Mouse (Mus musculus) embryonic facial prominence, embryonic 13.5 days (tissue): ENCODE results near the gene Igsf10. TPM values are rescaled to one million over a fixed set of nuclear protein-coding genes. Genes with fewer than 3 reads are reported as not detected.

Experiments used
- ATAC-seq: fragments of 200-750 bp; cut with Nextera tagmentation; 2 replicates; pipeline ENCODE4 v1.8.0; 2017; ENCODE audit warnings: low read depth; ENCODE audit not compliant: insufficient number of reproducible peaks, insufficient read depth, low FRiP score, low TSS enrichment
- H3K27ac ChIP-seq: fragments of 300-500 bp; sonication (generic); 2 replicates; pipeline ENCODE4 v1.5.1; 2015; ENCODE audit warnings: moderate library complexity, mild to moderate bottlenecking, inconsistent platforms
- H3K27me3 ChIP-seq: fragments of 300-500 bp; sonication (generic); 2 replicates; pipeline ENCODE4 v1.6.1; 2015; ENCODE audit warnings: mild to moderate bottlenecking, inconsistent platforms
- H3K36me3 ChIP-seq: fragments of 300-500 bp; sonication (generic); 2 replicates; pipeline ENCODE4 v1.6.1; 2015; ENCODE audit warnings: mild to moderate bottlenecking, inconsistent platforms
- H3K4me1 ChIP-seq: fragments of 300-500 bp; sonication (generic); 2 replicates; pipeline ENCODE4 v1.6.1; 2015; ENCODE audit warnings: inconsistent platforms
- H3K4me2 ChIP-seq: fragments of 300-500 bp; sonication (generic); 2 replicates; pipeline ENCODE4 v1.6.1; 2015; ENCODE audit warnings: moderate library complexity, mild to moderate bottlenecking, inconsistent platforms
- H3K4me3 ChIP-seq: fragments of 300-500 bp; sonication (generic); 2 replicates; pipeline ENCODE4 v1.5.1; 2015; ENCODE audit warnings: mild to moderate bottlenecking, inconsistent platforms
- H3K9ac ChIP-seq: fragments of 300-500 bp; sonication (generic); 2 replicates; pipeline ENCODE4 v1.6.1; 2015; ENCODE audit warnings: mild to moderate bottlenecking, inconsistent platforms
- H3K9me3 ChIP-seq: fragments of 300-500 bp; sonication (generic); 2 replicates; pipeline ENCODE4 v1.6.1; 2016; ENCODE audit warnings: inconsistent platforms
- WGBS: fragments of 180-500 bp; shearing (Covaris S2); methylation state at CpG from one replicate; pipeline ENCODE4 v1.1.7; 2015; ENCODE audit warnings: mixed read lengths; 5-methylcytosine and 5-hydroxymethylcytosine counted together
- polyA plus RNA-seq: library from polyadenylated mRNA; unstranded; fragments of >200 nt; fragmentation: Nextera tagmentation; extraction: Ambion mirVana; gene quantifications from 2 replicates; pipeline ENCODE4 v1.2.1, GENCODE M21; 2015

Gene Igsf10
- polyA plus RNA-seq, 1 experiment from 2014 or later = 28.3 TPM

- no peaks in the 10 kb centered on the region for H3K27me3 ChIP-seq
- no peaks in the 10 kb centered on the region for H3K9me3 ChIP-seq
- H3K4me3 ChIP-seq = no peak overlapping the region
- H3K9ac ChIP-seq = no peak overlapping the region
- H3K36me3 ChIP-seq = no peaks in the 10 kb centered on the region
- no peak for ATAC-seq
- no peak overlapping the region for H3K27ac ChIP-seq
- no peak overlapping the region for H3K4me2 ChIP-seq
- peaks cover 7% of the 10 kb centered on the region; the same call in 1 of the 2 replicates for H3K4me1 ChIP-seq
These were observed 65.6 kb downstream of the Igsf10 start for GRCm38 (mm10) chr3:59278620-59279019.

- Histone ChIP-seq H3K9ac (no peak overlapping the region), H3K36me3 (no peaks in the 10 kb centered on the region), H3K4me3 (no peak overlapping the region), H3K9me3 (no peaks in the 10 kb centered on the region), H3K4me2 (no peak overlapping the region), H3K27me3 (no peaks in the 10 kb centered on the region), H3K4me1 (peaks cover 7% of the 10 kb centered on the region; the same call in 1 of the 2 replicates), H3K27ac (no peak overlapping the region)
- ATAC-seq = no peak
- WGBS = 87% methylated on average over 3 of the region's 3 CpGs
These were observed 66.0 kb downstream of the Igsf10 start for GRCm38 (mm10) chr3:59278254-59278533.

GRCm38 (mm10) chr3:59277502-59278253 lies 66.5 kb downstream of the Igsf10 start:
- ATAC-seq = no peak
- Histone ChIP-seq H3K9me3 (no peaks in the 10 kb centered on the region), H3K36me3 (no peaks in the 10 kb centered on the region), H3K27ac (no peak overlapping the region), H3K9ac (no peak overlapping the region), H3K4me1 (peaks cover 7% of the 10 kb centered on the region; the same call in 1 of the 2 replicates), H3K4me3 (no peak overlapping the region), H3K27me3 (no peaks in the 10 kb centered on the region), H3K4me2 (no peak overlapping the region)
- WGBS = 49% methylated on average over 3 of the region's 3 CpGs

- no peak overlapping the region for H3K4me2 ChIP-seq
These were observed 73.4 kb downstream of the Igsf10 start for GRCm38 (mm10) chr3:59270811-59271210.

More at GRCm38 (mm10) chr3:59270811-59271210, 73.4 kb downstream of the Igsf10 start:
- Histone ChIP-seq H3K4me1 (peaks cover 7% of the 10 kb centered on the region; the same call in 1 of the 2 replicates), H3K36me3 (peaks cover 7% of the 10 kb centered on the region), H3K27ac (no peak overlapping the region), H3K27me3 (no peaks in the 10 kb centered on the region), H3K9ac (no peak overlapping the region), H3K9me3 (no peaks in the 10 kb centered on the region), H3K4me3 (no peak overlapping the region)
- ATAC-seq = no peak
- WGBS = 86% methylated on average over 6 of the region's 6 CpGs

Other genes with a start within 250 kb of the Igsf10 start
- gene Gpr171, start 242.6 kb downstream of the Igsf10 start, polyA plus RNA-seq = 1.7 and 2.4 TPM in 2 replicates
- 2.1 and 2.4 TPM in 2 replicates for gene P2ry14, start 190.8 kb downstream of the Igsf10 start, polyA plus RNA-seq
- gene Gpr87, start 149.3 kb downstream of the Igsf10 start, polyA plus RNA-seq = 2.6 and 3.5 TPM in 2 replicates
- gene P2ry13, start 133.5 kb downstream of the Igsf10 start, polyA plus RNA-seq = 1.0 and 1.2 TPM in 2 replicates
- 1.5 and 1.9 TPM in 2 replicates for gene P2ry12, start 81.5 kb downstream of the Igsf10 start, polyA plus RNA-seq